Mouse (Mus musculus) stomach, postnatal 0 days (tissue): Measurements from ENCODE around the gene Exosc1.

Experiments
- CTCF ChIP-seq: IDR thresholded peaks from 2 replicates; pipeline ENCODE4 v1.5.1; 2016; ENCODE audit warnings: antibody characterized with exemption, low read depth, mild to moderate bottlenecking, moderate library complexity
- EP300 ChIP-seq: optimal IDR thresholded peaks from 2 replicates; pipeline ENCODE3; 2016; ENCODE audit warnings: antibody characterized with exemption

GRCm38 (mm10) chr19:41953574-41953973 lies 20.4 kb upstream of the Exosc1 start:
- TF ChIP-seq EP300 (no peak), CTCF (no peak)
